Mouse (Mus musculus) olfactory bulb, adult 2 months (tissue): ENCODE measurements around the gene Hypk.

ENCODE experiments used
- CTCF ChIP-seq: fragments of 200-500 bp; IDR thresholded peaks from 2 replicates; pipeline ENCODE4 v1.5.1; 2012; ENCODE audit warnings: low read depth, mild to moderate bottlenecking, low read length, moderate library complexity; ENCODE audit not compliant: insufficient read depth
- POLR2A ChIP-seq: fragments of 200-500 bp; IDR thresholded peaks from 2 replicates; pipeline ENCODE4 v1.6.1; 2012; ENCODE audit warnings: mild to moderate bottlenecking, low read depth, low read length, moderate library complexity; ENCODE audit not compliant: insufficient read depth

DNA sequence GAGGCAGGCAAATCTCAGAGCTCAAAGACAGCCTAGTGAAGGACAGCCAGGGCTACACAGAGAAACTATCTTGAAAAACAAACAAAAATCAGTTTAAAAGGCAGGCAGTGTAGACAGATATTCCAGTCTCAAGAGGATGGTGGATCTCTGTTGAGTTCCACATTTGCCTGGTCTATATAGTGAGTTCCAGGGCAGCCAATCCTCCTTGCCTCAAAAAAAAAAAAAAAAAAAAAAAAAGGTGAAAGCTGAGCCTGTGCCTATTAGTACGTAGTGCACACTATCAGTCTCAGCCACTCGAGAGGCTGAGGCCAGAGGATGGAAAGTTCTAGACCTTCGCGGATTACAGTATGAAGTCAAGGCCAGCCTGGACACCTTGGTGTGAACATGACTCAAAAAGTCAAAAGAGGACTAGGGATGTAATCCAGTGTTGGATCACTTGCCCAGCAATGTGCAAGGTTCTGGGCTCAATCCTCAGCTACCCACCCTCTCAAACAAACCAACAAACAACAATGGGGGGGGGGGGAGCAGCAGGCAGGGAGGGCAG is 40.2 kb upstream of the Hypk start:
- TF ChIP-seq CTCF (no peak), POLR2A (no peak)
